Mouse (Mus musculus): ENCODE results near the gene Arl15. TPM values are rescaled to one million over a fixed set of nuclear protein-coding genes. Genes with fewer than 3 reads are reported as not detected.
A peak's percentile ranks its signal among the peaks of the same experiment; 100 is the strongest.

Gene Arl15
- polyA plus RNA-seq, 1 experiment: 23.8 TPM

DNA sequence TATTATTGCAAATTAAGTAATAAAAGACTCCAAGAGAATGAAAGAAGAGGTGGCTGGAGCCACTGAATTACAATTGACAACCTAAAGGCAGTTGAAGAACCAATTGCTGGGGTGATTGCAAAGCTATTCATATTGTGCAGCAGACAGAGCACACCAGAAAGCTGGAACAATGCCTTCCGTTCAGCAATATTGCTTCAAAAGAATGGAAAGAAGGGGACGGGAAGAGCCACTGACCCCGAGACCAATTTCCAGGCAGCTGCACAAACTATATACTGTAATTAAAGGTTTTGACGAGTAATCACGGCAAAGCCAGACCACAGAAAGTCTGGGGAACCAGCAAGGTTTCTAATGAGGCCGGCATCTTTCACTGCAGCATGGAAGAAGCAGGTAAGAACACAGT lies 181.4 kb downstream of the Arl15 start:
- peak; percentile 80 for DNase-seq (ENCODE audit: low read depth)
- TF ChIP-seq POLR2A (IDR thresholded peaks at IDR 0.05; ENCODE audit: borderline replicate concordance, extremely low read depth, insufficient read depth, insufficient read length, poor library complexity, severe bottlenecking) (no peak), CTCF (IDR thresholded peaks at IDR 0.05; ENCODE audit: borderline replicate concordance, extremely low read depth, insufficient read depth, insufficient read length) (no peak)

DNA sequence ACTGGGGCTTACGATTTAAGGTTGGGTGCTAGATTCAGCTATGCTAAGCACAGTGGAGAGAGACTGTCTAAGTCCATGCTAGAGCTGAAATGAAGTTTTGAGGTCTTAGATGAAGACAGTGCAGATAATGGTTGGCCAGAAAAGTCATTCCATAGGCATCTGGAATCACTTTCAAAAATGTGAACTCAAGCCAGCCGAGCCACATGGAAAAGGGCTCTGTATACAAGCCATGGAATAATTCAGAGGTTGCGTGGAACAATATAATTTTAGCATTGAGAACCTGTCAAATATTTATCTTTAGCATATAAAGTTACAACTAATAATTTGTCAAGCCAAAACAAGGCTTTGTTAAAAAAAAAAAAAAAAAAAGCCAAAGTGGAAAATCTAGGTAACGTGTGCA lies 182.6 kb downstream of the Arl15 start:
- TF ChIP-seq POLR2A (IDR thresholded peaks at IDR 0.05; ENCODE audit: borderline replicate concordance, extremely low read depth, insufficient read depth, insufficient read length, poor library complexity, severe bottlenecking) (no peak), CTCF (IDR thresholded peaks at IDR 0.05; ENCODE audit: borderline replicate concordance, extremely low read depth, insufficient read depth, insufficient read length) (no peak)
- DNase-seq (ENCODE audit: low read depth): no peak

DNA sequence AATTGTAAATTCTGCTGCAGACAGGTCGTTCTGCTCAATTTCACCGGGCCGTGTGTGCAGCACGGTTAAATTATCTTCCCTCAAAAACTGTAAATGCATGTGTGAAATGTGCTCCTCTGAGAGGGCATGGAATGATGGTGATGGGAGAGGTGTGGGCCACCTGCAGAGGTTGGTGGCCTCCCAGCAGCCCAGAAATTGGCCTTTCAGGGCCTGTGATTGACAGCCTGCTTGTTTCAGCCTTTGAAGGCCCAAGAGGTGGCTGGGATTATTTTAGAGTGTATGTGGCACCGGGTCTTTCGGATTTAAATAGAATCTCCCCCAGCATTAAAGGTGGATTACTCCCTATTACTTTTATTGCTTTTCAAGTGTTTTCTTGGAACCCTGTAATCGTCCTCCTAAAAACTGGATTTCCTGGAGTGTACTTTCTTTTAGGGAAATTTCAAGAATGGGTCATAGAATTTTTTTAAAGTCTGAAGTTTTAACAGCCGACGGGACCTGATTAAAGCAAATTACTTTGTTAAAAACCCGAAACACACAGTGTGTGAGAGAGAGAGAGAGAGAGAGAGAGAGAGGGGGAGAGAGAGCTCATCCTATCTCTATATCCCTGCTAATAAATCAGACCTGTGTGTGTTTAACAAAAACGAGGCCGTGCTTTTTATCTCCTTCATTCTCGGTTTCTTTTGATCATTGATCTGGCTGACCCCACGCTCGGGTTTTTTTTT lies 186.6 kb downstream of the Arl15 start:
- TF ChIP-seq CTCF (IDR thresholded peaks at IDR 0.05; ENCODE audit: borderline replicate concordance, extremely low read depth, insufficient read depth, insufficient read length) (no peak), POLR2A (IDR thresholded peaks at IDR 0.05; ENCODE audit: borderline replicate concordance, extremely low read depth, insufficient read depth, insufficient read length, poor library complexity, severe bottlenecking) (no peak)
- DNase-seq (ENCODE audit: low read depth): peak; percentile 45

GRCm38 (mm10) chr13:113981461-113982000 lies 187.2 kb downstream of the Arl15 start:
- peak; percentile 77 for DNase-seq (ENCODE audit: low read depth)
- TF ChIP-seq CTCF (IDR thresholded peaks at IDR 0.05; ENCODE audit: borderline replicate concordance, extremely low read depth, insufficient read depth, insufficient read length) (no peak), POLR2A (IDR thresholded peaks at IDR 0.05; ENCODE audit: borderline replicate concordance, extremely low read depth, insufficient read depth, insufficient read length, poor library complexity, severe bottlenecking) (no peak)

GRCm38 (mm10) chr13:113983633-113984032 lies 189.3 kb downstream of the Arl15 start:
- peak; percentile 76 for DNase-seq (ENCODE audit: low read depth)
- TF ChIP-seq POLR2A (IDR thresholded peaks at IDR 0.05; ENCODE audit: borderline replicate concordance, extremely low read depth, insufficient read depth, insufficient read length, poor library complexity, severe bottlenecking) (no peak), CTCF (IDR thresholded peaks at IDR 0.05; ENCODE audit: borderline replicate concordance, extremely low read depth, insufficient read depth, insufficient read length) (no peak)

DNA sequence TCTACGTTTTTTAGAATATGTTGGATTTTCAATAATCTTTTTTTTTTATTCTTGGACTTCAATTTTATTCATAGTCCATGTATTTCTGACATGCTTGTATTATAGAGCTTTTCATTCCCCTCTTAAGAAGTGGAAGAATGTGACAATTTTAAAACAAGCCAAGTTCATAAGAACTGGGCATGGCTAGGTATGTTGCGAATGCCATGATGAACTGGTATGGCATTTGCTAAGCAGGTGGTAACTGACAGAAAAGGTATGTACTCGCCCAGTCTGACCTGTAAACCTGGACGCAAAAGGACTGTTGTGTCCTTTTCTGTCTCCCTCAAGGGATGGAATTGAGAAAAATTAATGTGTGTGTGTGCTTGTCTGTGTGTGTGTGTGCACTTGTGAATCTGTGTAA lies 190.2 kb downstream of the Arl15 start:
- no peak for DNase-seq (ENCODE audit: low read depth)
- TF ChIP-seq CTCF (IDR thresholded peaks at IDR 0.05; ENCODE audit: borderline replicate concordance, extremely low read depth, insufficient read depth, insufficient read length) (no peak), POLR2A (IDR thresholded peaks at IDR 0.05; ENCODE audit: borderline replicate concordance, extremely low read depth, insufficient read depth, insufficient read length, poor library complexity, severe bottlenecking) (no peak)

DNA sequence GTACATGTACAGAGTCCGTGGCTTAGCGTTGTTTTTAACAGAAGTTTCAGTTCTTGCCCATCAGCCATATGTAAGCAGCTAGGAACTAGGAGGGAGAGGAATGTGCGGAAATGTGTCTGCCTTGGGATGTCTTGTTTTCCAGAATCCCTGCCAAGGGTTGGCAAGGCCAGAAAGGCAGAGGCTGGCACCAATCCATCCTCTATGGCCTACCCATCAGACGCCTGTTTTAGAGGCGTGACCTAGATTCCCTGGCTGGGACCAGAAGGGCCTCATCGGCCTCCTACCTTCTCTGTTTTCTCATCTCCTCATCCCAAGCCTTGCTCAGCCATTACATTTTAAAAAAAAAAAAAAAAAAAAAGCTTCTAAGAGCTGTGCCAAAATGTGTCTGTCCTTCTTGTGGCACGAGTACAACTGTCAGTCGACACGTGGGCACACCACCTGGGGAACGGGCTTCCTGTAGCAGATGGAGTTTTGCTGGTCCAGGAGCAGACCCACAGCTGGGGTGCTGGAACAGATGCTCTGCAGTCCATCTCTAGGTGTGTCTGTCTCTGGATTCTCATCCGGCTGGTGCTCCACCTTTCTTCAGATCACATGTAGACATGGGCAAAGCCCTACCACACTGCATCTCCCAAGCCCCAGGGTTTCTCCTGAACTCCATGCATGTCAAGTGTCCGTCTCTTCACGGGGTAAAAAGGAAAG lies 192.7 kb downstream of the Arl15 start:
- no peak for TF ChIP-seq CTCF (IDR thresholded peaks at IDR 0.05; ENCODE audit: borderline replicate concordance, extremely low read depth, insufficient read depth, insufficient read length)
- TF ChIP-seq POLR2A (IDR thresholded peaks at IDR 0.05; ENCODE audit: borderline replicate concordance, extremely low read depth, insufficient read depth, insufficient read length, poor library complexity, severe bottlenecking): no peak
- DNase-seq (ENCODE audit: low read depth): peak; percentile 83

GRCm38 (mm10) chr13:113990247-113990646 lies 195.9 kb downstream of the Arl15 start:
- DNase-seq (ENCODE audit: low read depth): no peak
- TF ChIP-seq CTCF (IDR thresholded peaks at IDR 0.05; ENCODE audit: borderline replicate concordance, extremely low read depth, insufficient read depth, insufficient read length): no peak
- TF ChIP-seq POLR2A (IDR thresholded peaks at IDR 0.05; ENCODE audit: borderline replicate concordance, extremely low read depth, insufficient read depth, insufficient read length, poor library complexity, severe bottlenecking): no peak

DNA sequence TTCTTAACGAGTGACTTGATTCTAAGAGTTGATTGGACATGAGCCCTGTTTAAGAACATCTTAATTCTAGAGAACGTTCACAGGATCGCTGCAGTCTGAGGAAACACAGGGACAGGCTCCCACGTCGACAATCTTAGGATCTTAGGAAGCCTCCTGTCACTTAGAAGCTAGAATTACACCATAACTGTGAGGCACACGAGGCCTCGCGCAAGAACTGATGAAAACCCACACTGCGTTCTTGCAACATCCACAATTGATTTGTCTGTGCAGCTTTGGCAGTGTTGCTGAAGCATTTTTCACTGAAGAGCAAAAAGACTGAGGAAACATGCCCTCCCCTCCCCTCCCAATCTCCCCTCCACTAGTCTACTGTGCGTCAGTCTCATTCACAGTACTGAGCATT lies 196.4 kb downstream of the Arl15 start:
- no peak for TF ChIP-seq POLR2A (IDR thresholded peaks at IDR 0.05; ENCODE audit: borderline replicate concordance, extremely low read depth, insufficient read depth, insufficient read length, poor library complexity, severe bottlenecking)
- TF ChIP-seq CTCF (IDR thresholded peaks at IDR 0.05; ENCODE audit: borderline replicate concordance, extremely low read depth, insufficient read depth, insufficient read length): no peak
- no peak for DNase-seq (ENCODE audit: low read depth)

DNA sequence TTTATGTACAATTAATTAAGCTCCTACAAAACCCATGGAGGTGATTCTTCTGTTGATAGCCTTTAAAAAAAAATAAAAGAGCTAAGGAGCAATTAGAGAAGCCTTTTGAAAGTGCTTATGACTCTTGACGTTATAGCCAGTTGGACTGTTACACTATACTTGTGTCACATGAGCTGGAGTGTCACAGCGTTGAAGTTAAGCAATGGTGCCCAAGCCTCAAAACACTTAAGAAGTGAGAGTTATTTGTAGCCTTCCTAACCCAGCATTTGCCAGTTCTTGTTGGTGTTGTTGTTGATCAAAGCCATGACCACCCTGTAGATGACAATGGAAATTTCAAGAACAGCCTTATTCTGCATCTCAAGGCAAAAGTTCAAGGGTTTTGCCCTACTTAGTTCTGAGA lies 198.8 kb downstream of the Arl15 start:
- TF ChIP-seq POLR2A (IDR thresholded peaks at IDR 0.05; ENCODE audit: borderline replicate concordance, extremely low read depth, insufficient read depth, insufficient read length, poor library complexity, severe bottlenecking): no peak
- DNase-seq (ENCODE audit: low read depth): no peak

DNA sequence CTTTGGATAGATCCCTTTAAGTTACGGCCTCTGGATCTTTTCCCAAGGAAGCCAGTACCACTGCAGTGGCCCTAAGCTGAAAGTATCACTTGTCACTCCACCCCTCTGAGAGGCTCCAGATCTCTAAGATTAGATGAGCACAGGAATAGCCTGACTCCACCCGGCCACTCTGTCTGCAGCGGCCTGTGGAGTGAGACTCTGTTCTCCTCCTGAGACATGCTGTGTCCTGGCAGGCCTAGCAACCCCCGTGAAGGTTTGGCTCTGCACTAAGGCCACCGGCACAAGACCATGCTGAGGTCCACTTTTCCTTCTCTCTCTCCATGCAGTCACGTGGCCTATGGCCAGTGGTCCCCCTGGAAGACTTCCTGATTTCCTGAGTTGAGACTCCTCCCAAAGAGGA lies 200.3 kb downstream of the Arl15 start:
- TF ChIP-seq CTCF (IDR thresholded peaks at IDR 0.05; ENCODE audit: borderline replicate concordance, extremely low read depth, insufficient read depth, insufficient read length): no peak
- no peak for TF ChIP-seq POLR2A (IDR thresholded peaks at IDR 0.05; ENCODE audit: borderline replicate concordance, extremely low read depth, insufficient read depth, insufficient read length, poor library complexity, severe bottlenecking)
- no peak for DNase-seq (ENCODE audit: low read depth)

Data from brain, embryonic 14.5 days (tissue).